Mouse (Mus musculus) limb, embryonic 11.5 days (tissue): ENCODE measurements at regions not wholly inside any gene's neighbourhood (a gene's known extent, or its start where the extent isn't known, plus 50 kb on each side); places are given as distances from the start of the nearest gene placed in this dataset.
A peak's percentile ranks its signal among the peaks of the same experiment; 100 is the strongest.

ENCODE experiments used
- ATAC-seq: fragments of 200-750 bp; cut with Nextera tagmentation; 2 replicates; pipeline ENCODE4 v1.8.0; 2017; ENCODE audit warnings: low read depth; ENCODE audit not compliant: insufficient number of reproducible peaks, low FRiP score, low TSS enrichment
- DNase-seq: peaks from one replicate; pipeline ENCODE4 v3.0.0-alpha.2; 2015; ENCODE audit warnings: low spot score
- H3K27ac ChIP-seq: fragments of 300-500 bp; sonication (generic); replicated peaks from 2 replicates; pipeline ENCODE4 v1.5.1; 2014; ENCODE audit warnings: low read depth, mild to moderate bottlenecking, low read length
- H3K27me3 ChIP-seq: fragments of 300-500 bp; sonication (generic); 2 replicates; pipeline ENCODE4 v1.6.1; 2014; ENCODE audit warnings: mild to moderate bottlenecking, low read length, mixed read lengths; ENCODE audit not compliant: control insufficient read depth, insufficient read depth
- H3K36me3 ChIP-seq: fragments of 300-500 bp; sonication (generic); 2 replicates; pipeline ENCODE4 v1.6.1; 2014; ENCODE audit warnings: mild to moderate bottlenecking, low read length, moderate library complexity, mixed read lengths; ENCODE audit not compliant: control insufficient read depth, insufficient read depth
- H3K4me1 ChIP-seq: fragments of 300-500 bp; sonication (generic); 2 replicates; pipeline ENCODE4 v1.6.1; 2014; ENCODE audit warnings: low read length, mixed read lengths; ENCODE audit not compliant: control insufficient read depth, insufficient read depth
- H3K4me2 ChIP-seq: fragments of 300-500 bp; sonication (generic); 2 replicates; pipeline ENCODE4 v1.6.1; 2014; ENCODE audit warnings: low read depth, mild to moderate bottlenecking, moderate library complexity; ENCODE audit not compliant: severe bottlenecking
- H3K4me3 ChIP-seq: fragments of 300-500 bp; sonication (generic); 2 replicates; pipeline ENCODE4 v1.5.1; 2014; ENCODE audit warnings: low read depth, low read length
- H3K9ac ChIP-seq: fragments of 300-500 bp; sonication (generic); 2 replicates; pipeline ENCODE4 v1.6.1; 2014; ENCODE audit warnings: mild to moderate bottlenecking, low read length
- H3K9me3 ChIP-seq: fragments of 300-500 bp; sonication (generic); 2 replicates; pipeline ENCODE4 v1.6.1; 2016; ENCODE audit warnings: low read length; ENCODE audit not compliant: control insufficient read depth
- WGBS: fragments of 180-500 bp; shearing (Covaris S2); extraction: QIAGEN DNeasy Blood & Tissue Kit; methylation state at CpG from one replicate; pipeline ENCODE4 v1.1.7; 2014; 5-methylcytosine and 5-hydroxymethylcytosine counted together

GRCm38 (mm10) chr12:109975176-109975972, 303.5 kb upstream of the Dio3 start:
- WGBS, result 91% methylated on average over 17 of the region's 17 CpGs
- H3K27me3 ChIP-seq, result no peaks in the 10 kb centered on the region
- no peak for ATAC-seq
- H3K4me2 ChIP-seq, result no peak overlapping the region
- H3K4me3 ChIP-seq, result no peak overlapping the region
- no peak for DNase-seq
- H3K27ac ChIP-seq, result no peak overlapping the region
- H3K9ac ChIP-seq, result no peak overlapping the region
- H3K9me3 ChIP-seq, result no peaks in the 10 kb centered on the region
- H3K4me1 ChIP-seq, result no peaks in the 10 kb centered on the region
- H3K36me3 ChIP-seq, result no peaks in the 10 kb centered on the region

GRCm38 (mm10) chr12:109984651-109985050, 294.2 kb upstream of the Dio3 start:
- H3K9me3 ChIP-seq, result no peaks in the 10 kb centered on the region
- ATAC-seq, result no peak
- no peak overlapping the region for H3K4me2 ChIP-seq
- no peak overlapping the region for H3K9ac ChIP-seq
- H3K27ac ChIP-seq, result no peak overlapping the region
- WGBS, result 87% methylated on average over 11 of the region's 11 CpGs
- H3K4me3 ChIP-seq, result no peak overlapping the region
- H3K27me3 ChIP-seq, result no peaks in the 10 kb centered on the region
- no peaks in the 10 kb centered on the region for H3K36me3 ChIP-seq
- no peak for DNase-seq
- no peaks in the 10 kb centered on the region for H3K4me1 ChIP-seq

GRCm38 (mm10) chr12:109993410-109993809, 285.5 kb upstream of the Dio3 start:
- no peak overlapping the region for H3K9ac ChIP-seq
- H3K9me3 ChIP-seq, result no peaks in the 10 kb centered on the region
- ATAC-seq, result no peak
- no peaks in the 10 kb centered on the region for H3K36me3 ChIP-seq
- WGBS, result 89% methylated on average over 7 of the region's 7 CpGs
- H3K4me2 ChIP-seq, result no peak overlapping the region
- DNase-seq, result no peak
- H3K27ac ChIP-seq, result no peak overlapping the region
- H3K4me1 ChIP-seq, result no peaks in the 10 kb centered on the region
- no peak overlapping the region for H3K4me3 ChIP-seq
- H3K27me3 ChIP-seq, result no peaks in the 10 kb centered on the region

GRCm38 (mm10) chr12:110002717-110003116, 276.2 kb upstream of the Dio3 start:
- Histone ChIP-seq H3K9me3 (no peaks in the 10 kb centered on the region), H3K4me1 (no peaks in the 10 kb centered on the region), H3K27ac (no peak overlapping the region), H3K4me2 (no peak overlapping the region), H3K27me3 (no peaks in the 10 kb centered on the region), H3K9ac (no peak overlapping the region), H3K4me3 (no peak overlapping the region), H3K36me3 (no peaks in the 10 kb centered on the region)
- WGBS, result 80% methylated on average over 2 of the region's 2 CpGs
- no peak for ATAC-seq
- no peak for DNase-seq

GRCm38 (mm10) chr12:110009136-110009535, 269.7 kb upstream of the Dio3 start:
- no peak overlapping the region for H3K27ac ChIP-seq
- H3K9ac ChIP-seq, result no peak overlapping the region
- no peaks in the 10 kb centered on the region for H3K27me3 ChIP-seq
- no peak overlapping the region for H3K4me3 ChIP-seq
- ATAC-seq (no peak), DNase-seq (peak; percentile 33)
- 47% methylated on average over 4 of the region's 4 CpGs for WGBS
- no peaks in the 10 kb centered on the region for H3K4me1 ChIP-seq
- H3K4me2 ChIP-seq, result no peak overlapping the region
- no peaks in the 10 kb centered on the region for H3K9me3 ChIP-seq
- no peaks in the 10 kb centered on the region for H3K36me3 ChIP-seq

- Histone ChIP-seq H3K4me1 (peaks cover 5% of the 10 kb centered on the region; the same call in 1 of the 2 replicates), H3K4me2 (no peak overlapping the region; the same call in 1 of the 2 replicates), H3K27ac (no peak overlapping the region), H3K9ac (no peak overlapping the region), H3K27me3 (0 out of 2 replicates have a peak, but pooled peaks cover 2% of the 10 kb centered on the region), H3K4me3 (no peak overlapping the region), H3K9me3 (no peaks in the 10 kb centered on the region), H3K36me3 (no peaks in the 10 kb centered on the region)
- ATAC-seq (no peak), DNase-seq (no peak)
- WGBS, result 63% methylated on average over 19 of the region's 19 CpGs
These were observed 258.1 kb upstream of the Dio3 start for GRCm38 (mm10) chr12:110020541-110021470.

GRCm38 (mm10) chr12:110021690-110022089, 257.2 kb upstream of the Dio3 start:
- Histone ChIP-seq H3K36me3 (no peaks in the 10 kb centered on the region), H3K4me2 (no peak overlapping the region), H3K4me3 (no peak overlapping the region), H3K9me3 (no peaks in the 10 kb centered on the region), H3K4me1 (peaks cover 5% of the 10 kb centered on the region; the same call in 1 of the 2 replicates), H3K27ac (no peak overlapping the region), H3K27me3 (0 out of 2 replicates have a peak, but pooled peaks cover 2% of the 10 kb centered on the region), H3K9ac (no peak overlapping the region)
- ATAC-seq, result no peak
- WGBS, result 90% methylated on average over 12 of the region's 12 CpGs
- DNase-seq, result no peak

GRCm38 (mm10) chr12:110022631-110023030, 256.2 kb upstream of the Dio3 start:
- peaks cover 5% of the 10 kb centered on the region; the same call in 1 of the 2 replicates for H3K4me1 ChIP-seq
- DNase-seq, result no peak
- WGBS, result 67% methylated on average over 6 of the region's 6 CpGs

More at GRCm38 (mm10) chr12:110022631-110023030, 256.2 kb upstream of the Dio3 start:
- H3K36me3 ChIP-seq, result no peaks in the 10 kb centered on the region
- no peak overlapping the region for H3K4me2 ChIP-seq
- no peaks in the 10 kb centered on the region for H3K9me3 ChIP-seq
- H3K4me3 ChIP-seq, result no peak overlapping the region
- H3K27ac ChIP-seq, result no peak overlapping the region
- H3K27me3 ChIP-seq, result 0 out of 2 replicates have a peak, but pooled peaks cover 2% of the 10 kb centered on the region
- no peak for ATAC-seq
- no peak overlapping the region for H3K9ac ChIP-seq
